Mouse (Mus musculus): ENCODE results near the gene Efemp2.

- no peak for TF ChIP-seq CTCF (IDR thresholded peaks at IDR 0.05; ENCODE audit: borderline replicate concordance, insufficient read depth, low read length)
- TF ChIP-seq POLR2A (IDR thresholded peaks at IDR 0.05; ENCODE audit: low read depth, low read length): no peak
Measured at GRCm38 (mm10) chr19:5445747-5446146, 28.0 kb upstream of the Efemp2 start.

Data from embryonic fibroblast, embryonic 13.5 days (primary cell).